Mouse (Mus musculus): ENCODE data around the gene Srpk1.

- TF ChIP-seq CTCF (IDR thresholded peaks at IDR 0.05; ENCODE audit: extremely low read depth, insufficient read length, insufficient replicate concordance, low read depth, low read length): no peak
- no peak for TF ChIP-seq POLR2A (IDR thresholded peaks at IDR 0.05; ENCODE audit: low read depth, low read length)
These were observed 7.2 kb downstream of the Srpk1 start for GRCm38 (mm10) chr17:28615332-28615731.
